Mouse (Mus musculus) stomach, embryonic 14.5 days (tissue): ENCODE measurements around the gene Kdsr. TPM values are rescaled to one million over a fixed set of nuclear protein-coding genes. Genes with fewer than 3 reads are reported as not detected.

ENCODE experiments used
- ATAC-seq: fragments of 200-750 bp; cut with Nextera tagmentation; 2 replicates; pipeline ENCODE4 v1.8.0; 2017; ENCODE audit warnings: low read depth, moderate TSS enrichment; ENCODE audit not compliant: insufficient number of reproducible peaks, insufficient read depth, low FRiP score
- H3K27ac ChIP-seq: fragments of 300-500 bp; sonication (generic); 2 replicates; pipeline ENCODE4 v1.5.1; 2014; ENCODE audit warnings: mild to moderate bottlenecking, low read length, moderate library complexity, mixed read lengths
- H3K27me3 ChIP-seq: fragments of 300-500 bp; sonication (generic); 2 replicates; pipeline ENCODE4 v1.6.1; 2014; ENCODE audit warnings: low read length, control low read depth, mixed read lengths; ENCODE audit not compliant: control insufficient read depth, insufficient read depth
- H3K36me3 ChIP-seq: fragments of 300-500 bp; sonication (generic); 2 replicates; pipeline ENCODE4 v1.6.1; 2014; ENCODE audit warnings: mild to moderate bottlenecking, control low read depth, low read length, moderate library complexity, mixed read lengths; ENCODE audit not compliant: control insufficient read depth, insufficient read depth
- H3K4me1 ChIP-seq: fragments of 300-500 bp; sonication (generic); 2 replicates; pipeline ENCODE4 v1.6.1; 2014; ENCODE audit warnings: low read length, control low read depth, mixed read lengths; ENCODE audit not compliant: control insufficient read depth, insufficient read depth
- H3K4me2 ChIP-seq: fragments of 300-500 bp; sonication (generic); replicated peaks from 2 replicates; pipeline ENCODE4 v1.6.1; 2014; ENCODE audit warnings: low read depth, low read length, control low read depth
- H3K4me3 ChIP-seq: fragments of 300-500 bp; sonication (generic); 2 replicates; pipeline ENCODE4 v1.5.1; 2014; ENCODE audit warnings: low read depth, low read length, control low read depth
- H3K9ac ChIP-seq: fragments of 300-500 bp; sonication (generic); replicated peaks from 2 replicates; pipeline ENCODE4 v1.6.1; 2014; ENCODE audit warnings: low read depth, mild to moderate bottlenecking, control low read depth, low read length, moderate library complexity, mixed read lengths
- H3K9me3 ChIP-seq: fragments of 300-500 bp; sonication (generic); 2 replicates; pipeline ENCODE4 v1.6.1; 2016; ENCODE audit warnings: low read depth, low read length, control low read depth; ENCODE audit not compliant: control insufficient read depth
- WGBS: fragments of 180-500 bp; shearing (Covaris S2); extraction: QIAGEN DNeasy Blood & Tissue Kit; methylation state at CpG from one replicate; pipeline ENCODE4 v1.1.7; 2014; 5-methylcytosine and 5-hydroxymethylcytosine counted together
- polyA plus RNA-seq: library from polyadenylated mRNA; unstranded; fragments of >200 nt; fragmentation: Nextera tagmentation; extraction: Ambion mirVana; gene quantifications from 2 replicates; pipeline ENCODE4 v1.2.1, GENCODE M21; 2014

Kdsr gene
- polyA plus RNA-seq, 1 experiment from 2014 or later, result 18.4 TPM

DNA sequence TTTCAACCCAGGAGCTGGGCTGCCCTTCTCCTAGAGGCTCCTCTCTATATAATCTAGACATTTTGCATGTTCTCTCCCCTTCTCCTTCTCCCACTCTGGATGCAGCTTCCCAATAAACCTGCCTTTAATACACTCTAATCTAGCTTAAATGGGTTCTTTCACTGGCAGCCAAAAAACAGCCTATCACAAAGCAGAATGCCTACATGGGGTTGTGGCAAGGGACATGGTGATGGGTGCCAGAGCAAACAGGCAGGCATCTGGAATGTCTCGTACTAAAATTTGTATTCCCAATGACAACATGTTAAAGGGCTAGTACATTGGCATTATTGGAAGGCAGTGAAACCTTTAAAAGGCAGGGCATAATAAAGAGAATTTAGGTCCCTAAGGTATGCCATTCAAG is 8.9 kb downstream of the Kdsr start:
- ATAC-seq, result no peak

DNA sequence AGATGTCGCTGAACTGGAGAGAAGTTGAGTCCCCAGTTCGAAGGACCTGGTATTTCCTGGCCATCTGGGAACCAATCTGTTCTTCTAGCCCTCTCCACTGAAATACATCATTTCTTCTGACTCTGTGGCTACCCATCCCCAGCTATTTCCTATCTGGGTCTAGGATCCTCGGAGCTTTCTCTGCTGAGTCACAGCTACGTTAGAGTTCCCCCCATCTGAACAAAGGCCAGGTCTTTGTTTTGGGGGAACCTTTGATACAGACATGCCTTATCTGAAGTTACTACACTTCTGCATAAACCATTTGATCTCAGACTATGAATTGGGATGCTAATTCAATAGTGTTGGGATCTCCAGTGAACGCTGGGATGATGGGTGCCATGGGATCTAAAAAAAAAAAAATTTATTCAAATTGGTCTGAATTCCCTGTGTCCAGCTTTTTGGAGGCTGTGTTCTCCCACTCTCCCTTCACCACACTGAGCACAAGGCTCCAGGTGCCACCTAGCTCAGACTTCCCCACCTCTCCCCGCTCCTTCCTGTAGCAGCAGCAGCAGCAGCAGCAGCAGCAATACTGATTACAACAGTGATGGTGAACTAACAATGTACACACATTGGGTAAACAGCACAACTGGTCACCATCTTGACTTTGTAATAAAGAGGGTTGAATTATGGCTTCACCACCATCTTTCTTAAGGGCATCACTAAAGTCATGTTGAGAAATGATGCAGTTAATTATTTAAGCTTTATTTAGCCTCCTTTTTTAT is 10.8 kb downstream of the Kdsr start:
- no peak for ATAC-seq
- no peak overlapping the region for H3K9ac ChIP-seq
- no peak overlapping the region for H3K27ac ChIP-seq
- WGBS, result 89% methylated on average over 6 of the region's 6 CpGs
- H3K27me3 ChIP-seq, result no peaks in the 10 kb centered on the region
- H3K4me1 ChIP-seq, result no peaks in the 10 kb centered on the region
- H3K36me3 ChIP-seq, result peaks cover 3% of the 10 kb centered on the region
- H3K9me3 ChIP-seq, result no peaks in the 10 kb centered on the region
- H3K4me2 ChIP-seq, result no peak overlapping the region
- H3K4me3 ChIP-seq, result no peak overlapping the region

More for the DNA sequence above, 8.9 kb downstream of the Kdsr start:
- Histone ChIP-seq H3K4me2 (no peak overlapping the region), H3K9me3 (no peaks in the 10 kb centered on the region), H3K36me3 (peaks cover 3% of the 10 kb centered on the region), H3K27ac (no peak overlapping the region), H3K27me3 (no peaks in the 10 kb centered on the region), H3K4me1 (no peaks in the 10 kb centered on the region), H3K4me3 (no peak overlapping the region), H3K9ac (no peak overlapping the region)
- 85% methylated on average over 1 of the region's 1 CpGs for WGBS

DNA sequence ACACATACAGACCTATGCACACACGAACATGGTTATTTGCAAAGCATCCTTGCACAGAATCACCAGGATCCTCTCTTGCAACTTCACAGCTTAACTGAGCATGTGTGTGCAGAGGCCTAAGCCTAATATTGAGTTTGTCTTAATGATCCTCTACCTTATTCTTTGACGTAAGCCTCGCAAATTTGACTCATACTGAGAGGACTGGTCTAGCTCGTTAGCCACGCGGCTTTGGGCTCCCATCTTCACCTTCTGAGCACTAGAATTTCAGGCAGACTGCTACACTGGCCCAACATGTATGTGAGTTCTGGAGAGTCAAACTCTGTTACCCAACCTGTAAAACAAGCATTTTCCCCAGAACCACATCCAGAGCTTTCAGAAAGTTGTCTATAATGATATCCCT is 16.5 kb downstream of the Kdsr start:
- Histone ChIP-seq H3K4me2 (no peak overlapping the region), H3K9ac (no peak overlapping the region), H3K36me3 (peaks cover 3% of the 10 kb centered on the region), H3K27ac (no peak overlapping the region), H3K27me3 (no peaks in the 10 kb centered on the region), H3K4me3 (no peak overlapping the region), H3K4me1 (no peaks in the 10 kb centered on the region), H3K9me3 (no peaks in the 10 kb centered on the region)
- no peak for ATAC-seq
- 95% methylated on average over 6 of the region's 6 CpGs for WGBS

- Histone ChIP-seq H3K4me2 (no peak overlapping the region), H3K9me3 (no peaks in the 10 kb centered on the region), H3K4me1 (no peaks in the 10 kb centered on the region), H3K27ac (no peak overlapping the region), H3K9ac (no peak overlapping the region), H3K36me3 (peaks cover 4% of the 10 kb centered on the region), H3K4me3 (no peak overlapping the region), H3K27me3 (no peaks in the 10 kb centered on the region)
- 93% methylated on average over 4 of the region's 4 CpGs for WGBS
- no peak for ATAC-seq
Measured at GRCm38 (mm10) chr1:106740735-106741134, 18.8 kb downstream of the Kdsr start.

- H3K36me3 ChIP-seq, result peaks cover 4% of the 10 kb centered on the region
- no peak overlapping the region for H3K4me3 ChIP-seq
- H3K9ac ChIP-seq, result no peak overlapping the region
- no peaks in the 10 kb centered on the region for H3K4me1 ChIP-seq
- H3K27me3 ChIP-seq, result no peaks in the 10 kb centered on the region
- H3K4me2 ChIP-seq, result no peak overlapping the region
- no peak for ATAC-seq
- no peak overlapping the region for H3K27ac ChIP-seq
- WGBS, result 92% methylated on average over 5 of the region's 5 CpGs
- no peaks in the 10 kb centered on the region for H3K9me3 ChIP-seq
Measured at GRCm38 (mm10) chr1:106739810-106740209, 19.7 kb downstream of the Kdsr start.

- H3K4me2 ChIP-seq, result no peak overlapping the region
- ATAC-seq, result peak; percentile 67; the same call in 1 of the 2 replicates
- no peaks in the 10 kb centered on the region for H3K4me1 ChIP-seq
- no peak overlapping the region for H3K27ac ChIP-seq
- no peaks in the 10 kb centered on the region for H3K9me3 ChIP-seq
- H3K4me3 ChIP-seq, result no peak overlapping the region
- peaks cover 7% of the 10 kb centered on the region for H3K36me3 ChIP-seq
- no peaks in the 10 kb centered on the region for H3K27me3 ChIP-seq
- 80% methylated on average over 3 of the region's 3 CpGs for WGBS
- no peak overlapping the region for H3K9ac ChIP-seq
Measured at GRCm38 (mm10) chr1:106738092-106738491, 21.4 kb downstream of the Kdsr start.

DNA sequence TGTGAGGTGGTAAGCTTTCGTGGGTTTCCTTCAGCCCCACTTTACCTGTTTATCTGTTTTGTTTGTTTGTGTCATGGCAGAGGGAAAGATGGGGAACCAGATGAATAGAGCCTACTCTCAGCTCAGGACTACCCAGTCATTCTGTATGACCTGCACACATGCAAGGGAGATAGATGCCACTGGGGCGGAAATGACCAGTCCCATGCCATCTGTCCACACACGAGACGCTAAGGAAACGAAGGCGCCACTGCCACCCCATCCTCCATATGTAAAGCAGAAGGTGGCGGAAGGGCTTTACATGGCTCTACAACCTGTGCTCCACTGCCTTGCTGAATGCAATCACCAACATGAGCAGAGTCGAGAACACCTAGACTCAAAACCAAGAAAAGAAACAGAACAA is 23.3 kb downstream of the Kdsr start:
- H3K9me3 ChIP-seq, result no peaks in the 10 kb centered on the region

DNA sequence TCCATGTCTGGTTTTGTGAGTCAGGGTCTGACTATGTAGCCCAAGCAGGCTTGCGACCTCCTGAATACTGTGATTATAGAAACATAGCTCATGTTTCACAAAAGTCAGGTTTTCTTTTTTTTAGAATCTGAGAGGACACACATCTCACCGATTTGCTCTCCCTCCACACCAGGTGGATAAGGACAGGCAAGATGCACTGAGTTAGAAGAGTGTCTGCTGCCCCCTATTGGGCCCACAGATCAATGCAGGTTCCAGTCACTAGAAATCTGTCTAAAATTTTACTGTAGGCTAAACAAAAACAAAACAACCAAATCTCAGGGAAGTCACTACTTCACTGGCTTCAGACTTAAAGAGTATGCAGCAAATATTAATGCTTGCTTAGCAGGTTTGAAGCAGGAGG is 23.9 kb downstream of the Kdsr start:
- ATAC-seq, result no peak
- Histone ChIP-seq H3K4me1 (no peaks in the 10 kb centered on the region), H3K36me3 (peaks cover 7% of the 10 kb centered on the region), H3K27me3 (no peaks in the 10 kb centered on the region), H3K27ac (no peak overlapping the region), H3K4me3 (no peak overlapping the region), H3K9ac (no peak overlapping the region), H3K9me3 (no peaks in the 10 kb centered on the region), H3K4me2 (no peak overlapping the region)
- 49% methylated on average over 2 of the region's 2 CpGs for WGBS

More for the DNA sequence above, 23.3 kb downstream of the Kdsr start:
- no peak overlapping the region for H3K4me3 ChIP-seq
- no peak overlapping the region for H3K9ac ChIP-seq
- H3K4me2 ChIP-seq, result no peak overlapping the region
- peaks cover 7% of the 10 kb centered on the region for H3K36me3 ChIP-seq
- H3K27me3 ChIP-seq, result no peaks in the 10 kb centered on the region
- no peaks in the 10 kb centered on the region for H3K4me1 ChIP-seq
- ATAC-seq, result no peak
- WGBS, result 87% methylated on average over 8 of the region's 8 CpGs
- H3K27ac ChIP-seq, result no peak overlapping the region

DNA sequence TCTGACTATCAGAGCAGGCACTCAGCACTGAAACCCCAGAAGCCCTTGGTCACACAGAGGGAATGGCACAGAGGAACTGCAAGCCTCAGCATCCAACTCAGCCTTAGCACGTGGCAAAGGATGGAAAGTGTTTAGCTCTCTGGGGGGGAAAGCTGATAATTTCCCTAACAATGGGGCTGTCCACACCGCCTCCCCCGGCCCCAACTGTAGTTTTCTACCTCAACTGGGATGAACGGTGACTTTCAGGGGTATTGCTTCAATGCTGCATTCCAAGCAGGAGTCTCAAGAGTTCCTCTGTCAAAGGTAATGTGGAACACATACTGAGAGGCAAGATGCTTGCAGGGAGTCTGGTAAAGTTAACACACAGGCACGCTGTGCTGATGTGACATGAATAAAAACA is 37.5 kb downstream of the Kdsr start:
- no peaks in the 10 kb centered on the region for H3K4me1 ChIP-seq
- H3K36me3 ChIP-seq, result no peaks in the 10 kb centered on the region
- H3K4me2 ChIP-seq, result no peak overlapping the region
- no peak overlapping the region for H3K9ac ChIP-seq
- ATAC-seq, result no peak
- H3K4me3 ChIP-seq, result no peak overlapping the region
- no peaks in the 10 kb centered on the region for H3K9me3 ChIP-seq
- WGBS, result 58% methylated on average over 5 of the region's 5 CpGs
- H3K27ac ChIP-seq, result no peak overlapping the region
- H3K27me3 ChIP-seq, result no peaks in the 10 kb centered on the region
